Mouse (Mus musculus): Measurements from ENCODE around the gene Tmem251. TPM values are rescaled to one million over a fixed set of nuclear protein-coding genes. Genes with fewer than 3 reads are reported as not detected.
A peak's percentile ranks its signal among the peaks of the same experiment; 100 is the strongest.

Tmem251 gene
- polyA plus RNA-seq, 1 experiment = 4.2 TPM

GRCm38 (mm10) chr12:102719552-102720315 is 23.8 kb upstream of the Tmem251 start:
- H3K27me3 ChIP-seq (ENCODE audit: control insufficient read depth, insufficient read depth, low read length) = no peaks in the 10 kb centered on the region
- H3K4me3 ChIP-seq (ENCODE audit: control insufficient read depth, insufficient read depth, low read length) = no peak overlapping the region
- no peaks in the 10 kb centered on the region for H3K36me3 ChIP-seq (ENCODE audit: control insufficient read depth, insufficient read depth, low read length)
- TF ChIP-seq POLR2A (IDR thresholded peaks at IDR 0.05; ENCODE audit: control insufficient read depth, extremely low read depth, insufficient read depth, low read length, poor library complexity) (no peak), CTCF (IDR thresholded peaks at IDR 0.05; ENCODE audit: borderline replicate concordance, control insufficient read depth, extremely low read depth, insufficient read depth, low read length, poor library complexity) (no peak)
- WGBS = 56% methylated on average over 13 of the region's 13 CpGs
- no peak overlapping the region for H3K27ac ChIP-seq (ENCODE audit: control insufficient read depth, insufficient read depth, low read length)
- peak; percentile 51 for DNase-seq
- peaks cover 8% of the 10 kb centered on the region for H3K4me1 ChIP-seq (replicated peaks; ENCODE audit: control insufficient read depth, insufficient read depth, low read length)

DNA sequence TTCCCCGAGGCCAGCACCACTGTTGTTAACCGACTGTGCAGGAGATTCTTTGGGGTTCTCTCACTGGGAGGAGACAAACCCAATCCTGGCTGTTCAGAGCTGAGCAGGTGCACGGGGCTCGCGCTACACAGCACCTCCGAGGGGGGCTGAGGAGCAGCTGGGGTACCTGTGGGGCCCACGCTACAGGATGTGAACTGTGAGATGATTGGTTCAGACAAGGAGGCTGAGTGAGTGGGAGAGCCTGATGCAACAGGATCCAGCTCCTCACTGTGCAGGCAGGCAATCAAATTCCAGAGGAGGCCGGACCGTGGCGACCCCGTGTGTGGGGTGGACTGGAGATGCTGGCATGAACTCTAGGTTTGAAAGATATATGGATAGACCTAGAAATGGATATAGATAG is 21.1 kb upstream of the Tmem251 start:
- WGBS = 44% methylated on average over 11 of the region's 11 CpGs
- H3K4me3 ChIP-seq (ENCODE audit: control insufficient read depth, insufficient read depth, low read length) = no peak overlapping the region
- TF ChIP-seq CTCF (IDR thresholded peaks at IDR 0.05; ENCODE audit: borderline replicate concordance, control insufficient read depth, extremely low read depth, insufficient read depth, low read length, poor library complexity) = no peak
- TF ChIP-seq POLR2A (IDR thresholded peaks at IDR 0.05; ENCODE audit: control insufficient read depth, extremely low read depth, insufficient read depth, low read length, poor library complexity) = no peak
- peaks cover 8% of the 10 kb centered on the region; the same call in 1 of the 2 replicates for H3K4me1 ChIP-seq (replicated peaks; ENCODE audit: control insufficient read depth, insufficient read depth, low read length)
- no peak overlapping the region for H3K27ac ChIP-seq (ENCODE audit: control insufficient read depth, insufficient read depth, low read length)
- no peaks in the 10 kb centered on the region for H3K27me3 ChIP-seq (ENCODE audit: control insufficient read depth, insufficient read depth, low read length)
- peak; percentile 50 for DNase-seq
- H3K36me3 ChIP-seq (ENCODE audit: control insufficient read depth, insufficient read depth, low read length) = no peaks in the 10 kb centered on the region

GRCm38 (mm10) chr12:102722966-102723365 is 20.6 kb upstream of the Tmem251 start:
- Histone ChIP-seq H3K27me3 (ENCODE audit: control insufficient read depth, insufficient read depth, low read length) (no peaks in the 10 kb centered on the region), H3K36me3 (ENCODE audit: control insufficient read depth, insufficient read depth, low read length) (no peaks in the 10 kb centered on the region), H3K4me1 (replicated peaks; ENCODE audit: control insufficient read depth, insufficient read depth, low read length) (peaks cover 8% of the 10 kb centered on the region; the same call in 1 of the 2 replicates), H3K4me3 (ENCODE audit: control insufficient read depth, insufficient read depth, low read length) (no peak overlapping the region), H3K27ac (ENCODE audit: control insufficient read depth, insufficient read depth, low read length) (no peak overlapping the region)
- TF ChIP-seq CTCF (IDR thresholded peaks at IDR 0.05; ENCODE audit: borderline replicate concordance, control insufficient read depth, extremely low read depth, insufficient read depth, low read length, poor library complexity) = no peak
- no peak for TF ChIP-seq POLR2A (IDR thresholded peaks at IDR 0.05; ENCODE audit: control insufficient read depth, extremely low read depth, insufficient read depth, low read length, poor library complexity)
- DNase-seq = no peak
- WGBS = 94% methylated on average over 8 of the region's 8 CpGs

DNA sequence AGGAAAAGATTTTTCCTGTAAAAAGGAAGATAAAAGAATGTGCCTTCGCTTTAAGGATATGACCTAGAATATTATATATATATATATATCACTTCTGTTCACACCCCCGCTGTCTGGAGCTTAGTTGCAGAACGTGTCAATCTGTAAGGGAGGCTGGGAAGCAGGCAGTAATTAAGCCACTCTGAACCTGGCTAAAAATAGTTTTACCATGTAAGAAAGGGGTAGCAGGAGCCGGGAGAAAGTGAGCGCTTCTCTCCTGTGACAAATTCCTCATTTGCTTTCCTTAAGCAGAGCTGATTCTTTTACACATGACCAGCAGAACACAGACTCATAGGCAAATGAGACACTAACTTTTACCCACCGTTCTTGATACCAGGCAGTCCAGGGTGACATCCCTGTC is 19.7 kb upstream of the Tmem251 start:
- Histone ChIP-seq H3K27me3 (ENCODE audit: control insufficient read depth, insufficient read depth, low read length) (no peaks in the 10 kb centered on the region), H3K27ac (ENCODE audit: control insufficient read depth, insufficient read depth, low read length) (no peak overlapping the region), H3K4me3 (ENCODE audit: control insufficient read depth, insufficient read depth, low read length) (no peak overlapping the region), H3K4me1 (replicated peaks; ENCODE audit: control insufficient read depth, insufficient read depth, low read length) (peaks cover 8% of the 10 kb centered on the region; the same call in 1 of the 2 replicates), H3K36me3 (ENCODE audit: control insufficient read depth, insufficient read depth, low read length) (no peaks in the 10 kb centered on the region)
- 89% methylated on average over 6 of the region's 6 CpGs for WGBS
- TF ChIP-seq POLR2A (IDR thresholded peaks at IDR 0.05; ENCODE audit: control insufficient read depth, extremely low read depth, insufficient read depth, low read length, poor library complexity) (no peak), CTCF (IDR thresholded peaks at IDR 0.05; ENCODE audit: borderline replicate concordance, control insufficient read depth, extremely low read depth, insufficient read depth, low read length, poor library complexity) (no peak)
- no peak for DNase-seq

GRCm38 (mm10) chr12:102725146-102725545 is 18.4 kb upstream of the Tmem251 start:
- WGBS = 92% methylated on average over 6 of the region's 6 CpGs
- Histone ChIP-seq H3K36me3 (ENCODE audit: control insufficient read depth, insufficient read depth, low read length) (no peaks in the 10 kb centered on the region), H3K4me1 (replicated peaks; ENCODE audit: control insufficient read depth, insufficient read depth, low read length) (peaks cover 10% of the 10 kb centered on the region), H3K27me3 (ENCODE audit: control insufficient read depth, insufficient read depth, low read length) (no peaks in the 10 kb centered on the region), H3K4me3 (ENCODE audit: control insufficient read depth, insufficient read depth, low read length) (no peak overlapping the region), H3K27ac (ENCODE audit: control insufficient read depth, insufficient read depth, low read length) (no peak overlapping the region)
- no peak for DNase-seq
- TF ChIP-seq POLR2A (IDR thresholded peaks at IDR 0.05; ENCODE audit: control insufficient read depth, extremely low read depth, insufficient read depth, low read length, poor library complexity) (no peak), CTCF (IDR thresholded peaks at IDR 0.05; ENCODE audit: borderline replicate concordance, control insufficient read depth, extremely low read depth, insufficient read depth, low read length, poor library complexity) (no peak)

DNA sequence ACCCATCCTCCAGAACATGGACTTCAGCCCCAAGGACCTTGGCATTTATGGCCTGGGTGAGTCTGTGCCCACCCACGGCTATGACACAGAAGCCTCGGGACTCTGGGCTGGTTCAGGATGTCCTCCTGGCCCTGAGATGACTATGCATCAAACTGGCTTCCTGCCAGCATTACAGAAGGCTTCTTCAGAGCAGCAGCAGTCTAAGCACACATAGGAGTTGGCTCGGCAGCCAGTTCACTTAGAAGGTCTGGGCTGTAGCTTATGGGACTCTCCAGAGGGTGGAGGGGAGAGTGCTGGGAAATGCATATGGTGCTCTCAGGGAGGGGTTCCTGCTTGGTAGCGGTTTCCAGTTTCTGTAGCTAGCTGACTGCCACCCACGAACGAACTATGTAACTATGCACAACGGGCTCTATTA is 17.8 kb upstream of the Tmem251 start:
- no peak overlapping the region for H3K27ac ChIP-seq (ENCODE audit: control insufficient read depth, insufficient read depth, low read length)
- WGBS = 60% methylated on average over 7 of the region's 7 CpGs
- TF ChIP-seq CTCF (IDR thresholded peaks at IDR 0.05; ENCODE audit: borderline replicate concordance, control insufficient read depth, extremely low read depth, insufficient read depth, low read length, poor library complexity) = no peak
- no peak for TF ChIP-seq POLR2A (IDR thresholded peaks at IDR 0.05; ENCODE audit: control insufficient read depth, extremely low read depth, insufficient read depth, low read length, poor library complexity)

More for the DNA sequence above, 17.8 kb upstream of the Tmem251 start:
- Histone ChIP-seq H3K36me3 (ENCODE audit: control insufficient read depth, insufficient read depth, low read length) (no peaks in the 10 kb centered on the region), H3K4me1 (replicated peaks; ENCODE audit: control insufficient read depth, insufficient read depth, low read length) (peaks cover 17% of the 10 kb centered on the region), H3K4me3 (ENCODE audit: control insufficient read depth, insufficient read depth, low read length) (no peak overlapping the region), H3K27me3 (ENCODE audit: control insufficient read depth, insufficient read depth, low read length) (no peaks in the 10 kb centered on the region)
- no peak for DNase-seq
